Mouse (Mus musculus) macrophage (primary cell): ENCODE measurements around the gene Baz2a. TPM values are rescaled to one million over a fixed set of nuclear protein-coding genes. Genes with fewer than 3 reads are reported as not detected.
A peak's percentile ranks its signal among the peaks of the same experiment; 100 is the strongest.
"Not testable (repeated sequence)": the region's sequence is repeated elsewhere in the genome, so short reads cannot be mapped to it uniquely, and the experiment has no call there.

Experiments
- H3K27ac ChIP-seq: fragments of 350-480 bp; formaldehyde crosslinking; 2 replicates; pipeline ENCODE4 v1.9.0; 2021
- H3K36me3 ChIP-seq: fragments of 350-480 bp; formaldehyde crosslinking; 2 replicates; pipeline ENCODE4 v1.9.0; 2021; ENCODE audit errors: inconsistent target
- H3K4me3 ChIP-seq: fragments of 350-480 bp; formaldehyde crosslinking; 2 replicates; pipeline ENCODE4 v1.9.0; 2021; ENCODE audit errors: inconsistent target
- H3K79me2 ChIP-seq: fragments of 350-480 bp; formaldehyde crosslinking; 2 replicates; pipeline ENCODE4 v1.9.0; 2021; ENCODE audit errors: inconsistent target
- WGBS: methylation state at CpG from one replicate; pipeline ENCODE4 v1.1.7; 2026; ENCODE audit warnings: inconsistent platforms; ENCODE audit not compliant: missing documents; 5-methylcytosine and 5-hydroxymethylcytosine counted together
- polyA plus RNA-seq: library from polyadenylated mRNA; stranded (reverse); fragments of 250-400 nt; gene quantifications from 3 replicates; pipeline ENCODE4 v1.2.4, GENCODE M21; 2018; ENCODE audit warnings: inconsistent platforms
- total RNA-seq, 78 experiments: library from RNA; depleted of rRNA; stranded (reverse); fragments of 250-400 nt; gene quantifications; 1 replicate in 9 of 78; 2 replicates in 24 of 78; 3 replicates in 43 of 78; 4 replicates in 2 of 78; pipeline ENCODE4 v1.2.4; 2018; ENCODE audit warnings: inconsistent platforms in 56 of 78

The Baz2a gene
- 100 to 1,000 TPM in 21 of 26 experiments, 10 to 100 TPM in 5; 64.2 to 241 (median 179) TPM for total RNA-seq (2018; cell fraction: chromatin; rRNA removed)
- 10 to 100 TPM; 23.9 to 57.1 (median 44.1) TPM for total RNA-seq (2018; cell fraction: cytosol; rRNA removed)
- total RNA-seq (2018; cell fraction: nucleus; rRNA removed), result 100 to 1,000 TPM in 15 of 26 experiments, 10 to 100 TPM in 11; 54.2 to 152 (median 102) TPM
- polyA plus RNA-seq, result 20.2 to 33.8 TPM (median 31.2 TPM) in 3 replicates

- H3K4me3 ChIP-seq, result peak within 1 kb of the TSS; percentile 88
- under 1% methylated on average over 20 of the region's 20 CpGs for WGBS
- peaks cover 31% of the 10 kb centered on the region for H3K36me3 ChIP-seq
Measured at GRCm38 (mm10) chr10:128091564-128092505, at the start of gene Baz2a. Baz2a (plus strand) TSS chr10:128091577.

GRCm38 (mm10) chr10:128041636-128042035 lies 49.7 kb upstream of the Baz2a start:
- 89% methylated on average over 4 of the region's 4 CpGs for WGBS
- Histone ChIP-seq H3K36me3 (peaks cover 61% of the 10 kb centered on the region), H3K4me3 (no peak overlapping the region), H3K27ac (no peak overlapping the region), H3K79me2 (peaks cover 97% of the 10 kb centered on the region)

More at GRCm38 (mm10) chr10:128091564-128092505, at the start of gene Baz2a:
- Histone ChIP-seq H3K27ac (peak within 1 kb of the TSS; percentile 89), H3K79me2 (peaks cover 39% of the 10 kb centered on the region)

- no peak overlapping the region for H3K27ac ChIP-seq
- H3K79me2 ChIP-seq, result peaks cover 89% of the 10 kb centered on the region
- WGBS, result 91% methylated on average over 3 of the region's 3 CpGs
- no peak overlapping the region for H3K4me3 ChIP-seq
- peaks cover 66% of the 10 kb centered on the region for H3K36me3 ChIP-seq
Measured at GRCm38 (mm10) chr10:128042466-128042865, 48.9 kb upstream of the Baz2a start.

- H3K4me3 ChIP-seq, result no peak overlapping the region
- WGBS, result 72% methylated on average over 3 of the region's 3 CpGs
- peaks cover 81% of the 10 kb centered on the region for H3K79me2 ChIP-seq
- peaks cover 74% of the 10 kb centered on the region for H3K36me3 ChIP-seq
- no peak overlapping the region for H3K27ac ChIP-seq
Measured at GRCm38 (mm10) chr10:128043041-128043835, 48.1 kb upstream of the Baz2a start.

GRCm38 (mm10) chr10:128048157-128048556 lies 43.2 kb upstream of the Baz2a start:
- peaks cover 32% of the 10 kb centered on the region for H3K79me2 ChIP-seq

GRCm38 (mm10) chr10:128049741-128050140 lies 41.6 kb upstream of the Baz2a start:
- WGBS, result 94% methylated on average over 2 of the region's 2 CpGs
- Histone ChIP-seq H3K79me2 (peaks cover 16% of the 10 kb centered on the region), H3K36me3 (peaks cover 43% of the 10 kb centered on the region), H3K4me3 (no peak overlapping the region), H3K27ac (no peak overlapping the region)

More at GRCm38 (mm10) chr10:128048157-128048556, 43.2 kb upstream of the Baz2a start:
- Histone ChIP-seq H3K36me3 (peaks cover 53% of the 10 kb centered on the region), H3K27ac (no peak overlapping the region), H3K4me3 (no peak overlapping the region)
- 97% methylated on average over 8 of the region's 8 CpGs for WGBS

- no peak overlapping the region for H3K27ac ChIP-seq
- 100% methylated on average over 2 of the region's 2 CpGs for WGBS
- no peak overlapping the region for H3K4me3 ChIP-seq
- peaks cover 10% of the 10 kb centered on the region for H3K79me2 ChIP-seq
- H3K36me3 ChIP-seq, result peaks cover 40% of the 10 kb centered on the region
Measured at GRCm38 (mm10) chr10:128050355-128050754, 41.0 kb upstream of the Baz2a start.

GRCm38 (mm10) chr10:128051589-128051988 lies 39.8 kb upstream of the Baz2a start:
- no peak overlapping the region for H3K4me3 ChIP-seq
- peaks cover 29% of the 10 kb centered on the region for H3K36me3 ChIP-seq
- 92% methylated on average over 5 of the region's 5 CpGs for WGBS
- no peak overlapping the region for H3K27ac ChIP-seq
- H3K79me2 ChIP-seq, result no peaks in the 10 kb centered on the region

- not testable (repeated sequence) for H3K4me3 ChIP-seq, H3K79me2 ChIP-seq, H3K27ac ChIP-seq
- WGBS, result no CpG with 5 or more reads among the region's 2 CpGs
- peaks cover 24% of the 10 kb centered on the region; the same call in 1 of the 2 replicates for H3K36me3 ChIP-seq
Measured at GRCm38 (mm10) chr10:128052136-128052535, 39.2 kb upstream of the Baz2a start.

GRCm38 (mm10) chr10:128053001-128053400 lies 38.4 kb upstream of the Baz2a start:
- Histone ChIP-seq H3K27ac (no peak overlapping the region), H3K36me3 (peaks cover 17% of the 10 kb centered on the region; the same call in 1 of the 2 replicates), H3K4me3 (no peak overlapping the region), H3K79me2 (no peaks in the 10 kb centered on the region)
- WGBS, result 100% methylated on average over 2 of the region's 8 CpGs

GRCm38 (mm10) chr10:128058184-128058583 lies 33.2 kb upstream of the Baz2a start:
- Histone ChIP-seq H3K27ac (peak overlapping the region; percentile 82), H3K36me3 (no peaks in the 10 kb centered on the region), H3K4me3 (peak overlapping the region; percentile 64), H3K79me2 (peaks cover 39% of the 10 kb centered on the region)
- WGBS, result 1% methylated on average over 17 of the region's 18 CpGs

- Histone ChIP-seq H3K79me2 (peaks cover 44% of the 10 kb centered on the region), H3K36me3 (no peaks in the 10 kb centered on the region), H3K4me3 (peak within 1 kb of the TSS; percentile 65), H3K27ac (peak within 1 kb of the TSS; percentile 82)
- WGBS, result under 1% methylated on average over 53 of the region's 72 CpGs
Measured at GRCm38 (mm10) chr10:128058601-128059151, 32.7 kb upstream of the Baz2a start, which contains the start of gene Ptges3. Ptges3 (plus strand) TSS chr10:128058954.

GRCm38 (mm10) chr10:128059207-128059981 lies 32.0 kb upstream of the Baz2a start:
- Histone ChIP-seq H3K4me3 (peak overlapping the region; percentile 65), H3K79me2 (peaks cover 51% of the 10 kb centered on the region), H3K27ac (peak overlapping the region; percentile 71), H3K36me3 (no peaks in the 10 kb centered on the region)
- under 1% methylated on average over 39 of the region's 62 CpGs for WGBS
